Mouse (Mus musculus) cortical plate, adult 2 months (tissue): ENCODE results near the gene Vmn1r66. TPM values are rescaled to one million over a fixed set of nuclear protein-coding genes. Genes with fewer than 3 reads are reported as not detected.
"Not testable (repeated sequence)": the region's sequence is repeated elsewhere in the genome, so short reads cannot be mapped to it uniquely, and the experiment has no call there.

ENCODE experiments used
- H3K27ac ChIP-seq: fragments of 200-500 bp; 2 replicates; pipeline ENCODE4 v1.5.1; 2012; ENCODE audit warnings: low read length, control low read depth, inconsistent platforms; ENCODE audit not compliant: insufficient read depth
- H3K4me1 ChIP-seq: fragments of 200-500 bp; 2 replicates; pipeline ENCODE4 v1.6.1; 2011; ENCODE audit warnings: low read length; ENCODE audit not compliant: control insufficient read depth, insufficient read depth
- H3K4me3 ChIP-seq: fragments of 200-500 bp; 2 replicates; pipeline ENCODE4 v1.5.1; 2011; ENCODE audit warnings: mild to moderate bottlenecking, low read length, control low read depth; ENCODE audit not compliant: insufficient read depth
- CTCF ChIP-seq: fragments of 200-500 bp; IDR thresholded peaks from 2 replicates; pipeline ENCODE4 v1.5.1; 2011; ENCODE audit warnings: mild to moderate bottlenecking, control low read depth, low read length; ENCODE audit not compliant: insufficient read depth; ENCODE audit errors: extremely low read depth
- POLR2A ChIP-seq: fragments of 200-500 bp; IDR thresholded peaks from 2 replicates; pipeline ENCODE4 v1.6.1; 2011; ENCODE audit warnings: mild to moderate bottlenecking, low read length, control low read depth; ENCODE audit not compliant: insufficient read depth; ENCODE audit errors: extremely low read depth
- polyA plus RNA-seq: library from polyadenylated mRNA; depleted of rRNA; stranded (reverse); fragments of >200 nt; gene quantifications from 2 replicates; pipeline ENCODE4 v1.2.3, GENCODE M21; 2012; rRNA removed

Gene Vmn1r66
- not detected in 2 replicates for polyA plus RNA-seq

- TF ChIP-seq POLR2A (no peak), CTCF (no peak)
- no peak within 1 kb of the TSS for H3K27ac ChIP-seq
- H3K4me3 ChIP-seq = no peak within 1 kb of the TSS
- H3K4me1 ChIP-seq = no peaks in the 10 kb centered on the region
Measured at GRCm38 (mm10) chr7:10277906-10278305, at the start of gene Vmn1r66. Gene Vmn1r66, minus strand, starts transcription at chr7:10278006.

- not testable (repeated sequence) for H3K27ac ChIP-seq, H3K4me3 ChIP-seq, H3K4me1 ChIP-seq
Measured at GRCm38 (mm10) chr7:10325462-10325861, 47.7 kb upstream of the Vmn1r66 start.

GRCm38 (mm10) chr7:10252075-10252474, 25.7 kb downstream of the Vmn1r66 start:
- no peaks in the 10 kb centered on the region for H3K4me1 ChIP-seq
- no peak overlapping the region for H3K4me3 ChIP-seq
- TF ChIP-seq POLR2A = no peak
- no peak for TF ChIP-seq CTCF
- H3K27ac ChIP-seq = no peak overlapping the region

GRCm38 (mm10) chr7:10249146-10249545, 28.7 kb downstream of the Vmn1r66 start:
- Histone ChIP-seq H3K4me1 (no peaks in the 10 kb centered on the region), H3K27ac (no peak overlapping the region), H3K4me3 (no peak overlapping the region)
- no peak for TF ChIP-seq CTCF
- TF ChIP-seq POLR2A = no peak

Other genes starting within 250 kb of the Vmn1r66 start
- gene Vmn2r50, start 224.7 kb downstream of the Vmn1r66 start, polyA plus RNA-seq = not detected in 2 replicates
- not detected in 2 replicates for gene Vmn2r51, start 172.3 kb downstream of the Vmn1r66 start, polyA plus RNA-seq
- gene Vmn2r52, start 101.4 kb downstream of the Vmn1r66 start, polyA plus RNA-seq = not detected in 2 replicates
- gene Vmn1r67, start 165.3 kb upstream of the Vmn1r66 start, polyA plus RNA-seq = not detected in 2 replicates
- gene Zik1, start 217.4 kb upstream of the Vmn1r66 start, polyA plus RNA-seq = 7.3 and 8.6 TPM in 2 replicates